Mouse (Mus musculus) embryo, embryonic 9.5 days (tissue): ENCODE measurements around the gene Drg1.
"Not testable (repeated sequence)": the region's sequence is repeated elsewhere in the genome, so short reads cannot be mapped to it uniquely, and the experiment has no call there.

Source experiments
- DNase-seq: peaks from one replicate; pipeline ENCODE4 v3.0.0-alpha.2; 2017; ENCODE audit errors: extremely low spot score

Drg1 gene

GRCm38 (mm10) chr11:3167129-3167528, 99.1 kb downstream of the Drg1 start:
- DNase-seq, result not testable (repeated sequence)

- not testable (repeated sequence) for DNase-seq
These were observed 99.9 kb downstream of the Drg1 start for GRCm38 (mm10) chr11:3166321-3166720.

GRCm38 (mm10) chr11:3165210-3165782, 100.9 kb downstream of the Drg1 start:
- not testable (repeated sequence) for DNase-seq

GRCm38 (mm10) chr11:3163661-3164060, 102.6 kb downstream of the Drg1 start:
- DNase-seq, result not testable (repeated sequence)

GRCm38 (mm10) chr11:3163122-3163521, 103.1 kb downstream of the Drg1 start:
- not testable (repeated sequence) for DNase-seq

- DNase-seq, result not testable (repeated sequence)
These were observed 103.8 kb downstream of the Drg1 start for GRCm38 (mm10) chr11:3162236-3162897.

GRCm38 (mm10) chr11:3161370-3161769, 104.8 kb downstream of the Drg1 start:
- DNase-seq, result not testable (repeated sequence)

- not testable (repeated sequence) for DNase-seq
These were observed 107.4 kb downstream of the Drg1 start for GRCm38 (mm10) chr11:3158800-3159199.

- DNase-seq, result not testable (repeated sequence)
These were observed 108.2 kb downstream of the Drg1 start for GRCm38 (mm10) chr11:3157996-3158395.

- DNase-seq, result not testable (repeated sequence)
These were observed 109.2 kb downstream of the Drg1 start for GRCm38 (mm10) chr11:3156991-3157390.

GRCm38 (mm10) chr11:3153666-3154397, 112.4 kb downstream of the Drg1 start:
- not testable (repeated sequence) for DNase-seq

- not testable (repeated sequence) for DNase-seq
These were observed 114.9 kb downstream of the Drg1 start for GRCm38 (mm10) chr11:3151358-3151757.

- DNase-seq, result not testable (repeated sequence)
These were observed 115.6 kb downstream of the Drg1 start for GRCm38 (mm10) chr11:3150677-3151003.

- not testable (repeated sequence) for DNase-seq
These were observed 116.1 kb downstream of the Drg1 start for GRCm38 (mm10) chr11:3150003-3150676.

GRCm38 (mm10) chr11:3149471-3149870, 116.7 kb downstream of the Drg1 start:
- DNase-seq, result not testable (repeated sequence)

- DNase-seq, result not testable (repeated sequence)
These were observed 119.4 kb downstream of the Drg1 start for GRCm38 (mm10) chr11:3146806-3147205.

- not testable (repeated sequence) for DNase-seq
These were observed 120.7 kb downstream of the Drg1 start for GRCm38 (mm10) chr11:3145359-3146165.

- not testable (repeated sequence) for DNase-seq
These were observed 122.2 kb downstream of the Drg1 start for GRCm38 (mm10) chr11:3143984-3144383.

- not testable (repeated sequence) for DNase-seq
These were observed 123.8 kb downstream of the Drg1 start for GRCm38 (mm10) chr11:3142413-3142812.

- not testable (repeated sequence) for DNase-seq
These were observed 125.2 kb downstream of the Drg1 start for GRCm38 (mm10) chr11:3140967-3141535.

- DNase-seq, result not testable (repeated sequence)
These were observed 127.9 kb downstream of the Drg1 start for GRCm38 (mm10) chr11:3138323-3138722.
